Mouse (Mus musculus) thymus, adult 18-20 months (tissue): ENCODE data around the gene Iqschfp.

Source experiments
- DNase-seq, 2 experiments: peaks; one replicate each; pipeline ENCODE4 v3.0.0; 2022; ENCODE audit warnings: mixed read lengths in 2 of 2

The Iqschfp gene

DNA sequence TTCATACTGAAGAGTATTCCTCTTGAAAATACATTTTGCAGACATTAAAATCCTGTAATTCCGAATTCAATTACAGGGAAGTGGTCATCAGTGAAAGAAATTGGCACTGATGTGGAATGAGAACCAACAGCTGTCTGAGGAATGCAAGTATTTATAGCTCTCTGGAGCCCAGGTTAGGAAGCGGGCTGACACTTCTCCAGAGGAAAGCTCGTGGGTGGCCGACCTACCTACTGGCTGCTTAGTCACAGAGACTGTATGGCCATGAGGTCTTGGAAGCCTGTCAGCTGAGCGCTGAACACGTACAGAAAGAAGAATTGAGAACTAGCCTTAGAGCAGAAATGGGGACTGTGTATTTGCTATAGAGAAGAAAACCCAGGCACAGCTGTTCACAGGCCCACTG, 718.0 kb downstream of the Iqschfp start:
- DNase-seq, result no peak

DNA sequence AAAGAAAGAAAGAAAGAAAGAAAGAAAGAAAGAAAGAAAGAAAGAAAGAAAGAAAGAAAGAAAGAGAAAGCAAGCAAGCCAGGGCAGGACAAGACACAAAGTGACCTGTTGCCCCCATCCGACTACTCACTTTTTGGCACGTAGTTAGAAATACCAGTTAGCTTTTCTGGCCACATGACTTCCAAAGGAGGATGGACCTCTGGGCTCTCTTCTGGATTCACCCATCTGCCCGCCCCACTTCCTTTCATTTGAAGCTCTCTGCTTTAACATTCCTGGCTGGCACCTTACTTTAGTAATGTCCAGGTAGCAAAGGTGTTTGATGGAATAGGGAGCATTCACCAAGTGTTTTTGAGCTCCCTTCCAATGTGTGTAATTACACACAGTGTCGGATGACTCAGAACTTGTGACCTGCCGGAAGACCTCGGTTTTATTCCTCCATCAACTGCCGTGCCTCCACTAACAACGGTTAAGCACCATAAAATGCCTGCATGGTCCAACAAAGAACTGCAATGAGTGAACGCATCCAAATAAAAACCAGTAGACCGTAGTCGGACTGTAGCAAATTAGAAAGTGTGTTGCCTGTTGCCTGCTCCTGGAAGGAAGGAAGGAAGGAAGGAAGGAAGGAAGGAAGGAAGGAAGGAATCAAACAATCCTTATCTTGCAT, 718.7 kb downstream of the Iqschfp start:
- no peak for DNase-seq

DNA sequence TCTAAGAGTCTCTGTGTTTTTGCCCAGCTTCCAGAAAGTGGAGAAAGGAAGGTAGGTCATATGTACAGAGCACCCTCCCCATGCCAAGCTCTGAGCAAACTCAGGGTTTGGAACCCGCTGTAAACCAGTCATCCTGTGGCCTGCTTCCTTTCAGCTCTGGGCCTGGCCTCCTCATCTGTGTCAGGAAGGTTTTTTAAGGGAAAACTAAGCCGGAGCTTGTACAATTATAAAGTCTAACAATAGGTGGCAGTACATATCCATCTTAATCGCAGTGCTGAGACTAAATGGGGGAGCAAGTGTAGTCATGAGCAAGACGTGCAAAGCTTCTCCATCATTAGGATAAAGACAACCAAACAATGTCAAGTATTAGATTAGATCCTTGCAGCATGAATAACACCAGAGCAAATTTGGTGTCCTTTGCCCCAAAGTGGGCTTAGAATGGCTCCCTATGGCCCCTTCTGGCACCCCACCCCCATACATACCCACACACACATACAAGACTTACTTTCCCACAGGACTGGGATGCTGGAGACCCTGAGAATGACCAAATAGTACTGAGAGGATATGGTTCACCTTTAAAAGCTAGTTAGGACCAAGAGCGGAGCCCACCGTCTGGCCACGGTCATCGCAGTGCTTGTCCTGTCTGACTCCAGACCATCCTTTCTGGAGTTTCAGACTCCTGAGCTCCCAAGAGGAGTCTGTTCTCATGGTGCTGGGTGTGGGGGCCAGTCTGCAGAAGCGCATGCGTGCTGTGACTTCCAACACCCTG, 723.2 kb downstream of the Iqschfp start:
- DNase-seq, result no peak

DNA sequence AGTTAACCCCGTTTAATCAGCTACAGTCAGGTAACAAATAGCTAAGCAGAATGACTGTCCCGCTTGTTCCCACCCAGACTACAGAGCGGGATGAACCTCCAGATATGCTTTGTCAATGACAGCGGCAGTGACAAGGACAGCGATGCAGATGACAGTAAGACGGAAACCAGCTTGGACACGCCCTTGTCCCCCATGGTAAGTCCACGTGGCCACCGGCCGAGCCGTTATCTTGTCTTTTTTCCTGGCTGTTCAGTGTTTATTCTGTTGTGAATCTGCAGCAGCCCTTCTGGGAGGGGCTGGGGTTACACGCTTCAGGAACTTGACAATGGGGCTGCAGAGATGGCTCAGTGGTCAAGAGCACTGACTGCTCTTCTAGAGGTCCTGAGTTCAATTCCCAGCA, 724.3 kb downstream of the Iqschfp start:
- no peak for DNase-seq

GRCm38 (mm10) chr3:68617708-68618107, 725.7 kb downstream of the Iqschfp start:
- DNase-seq, result no peak

DNA sequence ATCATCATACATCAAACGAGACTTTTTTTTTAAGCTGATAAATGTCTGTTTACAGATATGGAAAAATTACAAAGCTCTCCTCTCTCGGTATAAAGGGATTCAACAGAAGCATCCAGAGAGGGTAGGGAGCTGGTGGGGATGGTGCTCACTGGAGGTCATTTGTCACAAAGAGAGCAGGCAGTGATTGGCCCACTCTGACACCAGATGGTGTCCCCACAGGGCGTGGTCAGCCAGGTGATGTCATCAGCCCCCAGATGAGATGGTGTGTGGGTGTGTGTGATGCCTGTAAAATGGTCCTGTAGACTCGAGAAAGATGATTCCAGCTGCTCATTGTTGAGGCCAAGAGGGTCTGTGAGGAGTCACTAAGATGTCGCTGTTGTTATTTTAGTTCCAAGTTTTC, 727.1 kb downstream of the Iqschfp start:
- DNase-seq, result no peak

GRCm38 (mm10) chr3:68621971-68622370, 729.9 kb downstream of the Iqschfp start:
- no peak for DNase-seq

- DNase-seq, result no peak
Observed at GRCm38 (mm10) chr3:68623036-68623435, 731.0 kb downstream of the Iqschfp start.

GRCm38 (mm10) chr3:68624471-68624870, 732.4 kb downstream of the Iqschfp start:
- DNase-seq, result no peak

GRCm38 (mm10) chr3:68630261-68630660, 738.2 kb downstream of the Iqschfp start:
- DNase-seq, result no peak

- no peak for DNase-seq
Observed at GRCm38 (mm10) chr3:68630821-68631220, 738.8 kb downstream of the Iqschfp start.

DNA sequence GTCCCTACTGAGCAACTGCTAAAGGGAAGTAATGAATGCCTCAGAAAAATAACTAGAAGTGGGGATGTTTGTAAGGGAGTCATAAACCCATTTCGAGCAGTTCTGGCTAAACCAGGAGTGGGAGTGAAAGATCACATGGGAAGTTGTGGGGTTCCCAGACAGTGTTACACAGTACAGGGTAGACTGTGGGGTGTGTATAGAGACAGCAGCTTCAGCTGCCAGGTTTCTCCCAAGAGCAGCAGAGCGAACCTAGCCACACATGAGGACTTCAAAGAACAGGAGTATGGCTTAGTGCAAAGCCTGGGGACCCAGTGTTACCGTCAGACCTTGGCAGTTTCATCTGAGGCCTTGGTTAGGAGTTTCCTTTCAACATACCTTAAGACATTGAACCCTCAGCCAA, 740.7 kb downstream of the Iqschfp start:
- no peak for DNase-seq

DNA sequence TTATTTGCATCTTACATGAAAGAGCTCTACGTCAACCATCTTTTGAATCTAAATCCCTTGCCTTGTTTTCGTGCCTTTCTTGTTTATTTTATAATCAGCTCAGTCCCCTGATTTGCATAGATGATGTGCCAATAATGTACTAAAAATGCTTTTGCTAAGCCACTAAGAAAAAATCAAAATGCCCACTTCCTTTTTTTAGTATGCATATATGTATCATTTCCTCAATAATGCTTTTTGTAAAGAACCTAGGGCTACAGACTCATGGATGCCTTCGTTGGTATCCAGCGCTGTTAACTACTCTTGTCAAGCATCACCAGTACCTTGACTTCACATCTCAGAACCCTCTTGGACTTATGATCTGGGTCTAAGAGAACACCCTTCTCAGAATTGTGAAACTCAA, 741.5 kb downstream of the Iqschfp start:
- DNase-seq, result no peak

DNA sequence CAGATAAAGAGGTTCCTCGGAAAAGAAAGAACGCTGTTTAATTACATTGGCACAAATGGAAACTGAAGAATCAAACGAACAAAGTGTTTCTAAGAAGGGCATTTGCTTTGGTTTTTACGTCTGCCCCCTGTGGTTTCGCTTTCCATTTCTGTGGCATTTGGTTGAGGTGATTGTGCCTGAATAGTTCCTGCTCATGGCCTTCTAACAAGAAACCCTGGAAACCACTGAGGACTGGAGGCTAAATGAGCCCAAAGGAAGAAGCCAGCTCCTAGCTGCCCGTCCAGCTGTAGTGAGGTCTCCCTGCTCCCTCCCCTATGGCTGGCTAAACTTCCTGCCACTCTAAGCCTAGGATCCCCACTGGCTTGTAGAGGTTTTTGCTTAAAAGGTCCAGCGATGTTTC, 745.9 kb downstream of the Iqschfp start:
- no peak for DNase-seq

DNA sequence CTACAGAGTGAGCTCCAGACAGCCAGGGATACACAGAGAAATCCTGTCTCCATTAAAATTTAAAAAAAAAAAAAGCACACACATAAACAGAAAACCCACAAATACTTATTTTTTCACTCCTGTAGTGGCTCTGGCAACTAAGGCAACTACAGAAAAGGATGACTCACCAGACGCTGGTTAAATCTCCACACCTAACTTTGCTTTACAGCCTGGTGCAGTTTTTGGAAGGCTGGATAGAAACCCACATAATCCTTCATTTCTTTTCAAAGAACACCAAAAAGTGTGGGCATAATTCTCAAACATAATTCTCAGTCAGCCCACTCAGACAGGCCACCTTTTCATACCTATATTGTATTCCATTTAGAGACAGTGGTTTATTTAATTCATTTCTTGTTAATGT, 746.7 kb downstream of the Iqschfp start:
- DNase-seq, result no peak

- DNase-seq, result no peak
Observed at GRCm38 (mm10) chr3:68642935-68643334, 750.9 kb downstream of the Iqschfp start.

GRCm38 (mm10) chr3:68646387-68647130, 754.5 kb downstream of the Iqschfp start:
- DNase-seq, result peak; percentile 14 to 42

DNA sequence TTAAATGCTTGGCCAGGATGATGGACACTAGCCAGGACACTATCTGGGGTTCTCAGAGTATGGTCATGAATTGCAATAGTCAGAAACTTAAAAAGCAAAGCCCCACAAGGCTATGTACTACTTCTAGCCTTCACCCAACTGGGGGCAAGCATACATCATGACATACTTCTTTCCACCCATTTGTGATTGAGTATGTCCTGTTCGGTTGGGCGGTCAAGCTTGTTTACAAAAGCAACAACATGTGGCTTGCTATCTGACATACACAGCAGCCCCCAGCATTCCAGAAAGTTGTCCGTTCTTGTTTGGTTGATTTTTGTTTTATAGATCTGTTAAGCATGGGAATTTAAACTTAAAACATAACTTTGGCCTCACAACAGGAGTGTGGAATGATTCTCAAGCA, 755.2 kb downstream of the Iqschfp start:
- no peak for DNase-seq

GRCm38 (mm10) chr3:68650251-68650650, 758.2 kb downstream of the Iqschfp start:
- no peak for DNase-seq

GRCm38 (mm10) chr3:68656607-68657352, 764.7 kb downstream of the Iqschfp start:
- DNase-seq, result no peak

GRCm38 (mm10) chr3:68657589-68658245, 765.7 kb downstream of the Iqschfp start:
- DNase-seq, result no peak

DNA sequence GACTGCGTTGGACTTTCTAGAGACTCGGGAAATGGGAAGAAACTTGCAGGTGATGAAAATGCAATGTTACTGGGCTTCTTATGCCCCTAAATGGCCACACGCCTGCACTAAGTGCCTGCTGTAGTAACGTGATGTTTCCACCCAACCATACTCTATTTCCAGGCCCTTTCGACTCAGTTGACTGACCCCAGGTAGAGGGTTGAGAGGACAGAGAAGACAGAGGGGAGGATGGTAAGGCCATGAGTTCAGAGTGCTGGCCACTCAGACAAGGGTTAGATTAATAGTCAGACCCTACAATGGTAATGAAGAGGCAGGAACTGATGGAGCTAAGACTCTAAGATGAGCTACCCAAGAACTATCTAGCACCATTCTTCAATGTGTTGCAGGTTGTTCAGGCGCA, 768.0 kb downstream of the Iqschfp start:
- DNase-seq, result no peak

DNA sequence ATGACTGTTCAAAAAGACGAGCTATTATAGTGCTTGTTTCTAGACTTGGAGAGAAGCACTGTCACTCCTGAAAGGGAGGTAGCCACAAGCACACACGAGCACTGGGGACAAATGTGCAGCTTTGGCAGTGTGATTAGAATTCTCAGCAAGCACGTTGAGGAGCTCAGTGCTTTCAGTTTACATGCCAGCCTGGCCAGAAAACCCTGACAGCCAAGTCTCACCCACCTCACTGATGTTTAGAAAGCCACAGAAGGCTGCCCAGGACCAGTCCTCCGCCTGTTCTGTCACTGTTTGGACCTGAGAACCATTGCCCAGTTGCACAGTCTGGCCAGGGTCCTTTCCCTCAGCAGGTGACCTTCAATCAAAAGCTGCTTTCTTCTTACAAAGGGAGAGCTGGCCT, 768.5 kb downstream of the Iqschfp start:
- no peak for DNase-seq
